Mouse (Mus musculus) hindbrain, embryonic 11.5 days (tissue): ENCODE data around the gene Scd2. TPM values are rescaled to one million over a fixed set of nuclear protein-coding genes. Genes with fewer than 3 reads are reported as not detected.
"Not testable (repeated sequence)": the region's sequence is repeated elsewhere in the genome, so short reads cannot be mapped to it uniquely, and the experiment has no call there.

Source experiments
- ATAC-seq: fragments of 200-750 bp; cut with Nextera tagmentation; 2 replicates; pipeline ENCODE4 v1.8.0; 2017; ENCODE audit warnings: mild to moderate bottlenecking, moderate TSS enrichment, moderate library complexity; ENCODE audit not compliant: low FRiP score
- DNase-seq: peaks from one replicate; pipeline ENCODE4 v3.0.0-alpha.2; 2015; ENCODE audit warnings: low spot score
- H3K27ac ChIP-seq: fragments of 300-500 bp; sonication (generic); 2 replicates; pipeline ENCODE4 v1.5.1; 2014; ENCODE audit warnings: mild to moderate bottlenecking, low read depth, low read length
- H3K27me3 ChIP-seq: fragments of 300-500 bp; sonication (generic); 2 replicates; pipeline ENCODE4 v1.6.1; 2014; ENCODE audit warnings: mild to moderate bottlenecking, low read length, moderate library complexity, mixed read lengths; ENCODE audit not compliant: control insufficient read depth, insufficient read depth
- H3K36me3 ChIP-seq: fragments of 300-500 bp; sonication (generic); 2 replicates; pipeline ENCODE4 v1.6.1; 2014; ENCODE audit warnings: mild to moderate bottlenecking, low read length, moderate library complexity, mixed read lengths; ENCODE audit not compliant: control insufficient read depth, insufficient read depth
- H3K4me1 ChIP-seq: fragments of 300-500 bp; sonication (generic); replicated peaks from 2 replicates; pipeline ENCODE4 v1.6.1; 2014; ENCODE audit warnings: low read length, mixed read lengths; ENCODE audit not compliant: control insufficient read depth, insufficient read depth
- H3K4me2 ChIP-seq: fragments of 300-500 bp; sonication (generic); replicated peaks from 2 replicates; pipeline ENCODE4 v1.6.1; 2014; ENCODE audit warnings: mild to moderate bottlenecking, low read depth, low read length
- H3K4me3 ChIP-seq: fragments of 300-500 bp; sonication (generic); 2 replicates; pipeline ENCODE4 v1.5.1; 2014; ENCODE audit warnings: low read depth, low read length
- H3K9ac ChIP-seq: fragments of 300-500 bp; sonication (generic); 2 replicates; pipeline ENCODE4 v1.6.1; 2014; ENCODE audit warnings: low read depth, low read length
- H3K9me3 ChIP-seq: fragments of 300-500 bp; sonication (generic); 2 replicates; pipeline ENCODE4 v1.6.1; 2016; ENCODE audit warnings: low read length; ENCODE audit not compliant: control insufficient read depth
- WGBS: fragments of 180-500 bp; shearing (Covaris S2); extraction: QIAGEN DNeasy Blood & Tissue Kit; methylation state at CpG from one replicate; pipeline ENCODE4 v1.1.7; 2014; 5-methylcytosine and 5-hydroxymethylcytosine counted together
- polyA plus RNA-seq: library from polyadenylated mRNA; unstranded; fragments of >200 nt; fragmentation: Nextera tagmentation; extraction: Ambion mirVana; gene quantifications from 2 replicates; pipeline ENCODE4 v1.2.1, GENCODE M21; 2014

The Scd2 gene
- polyA plus RNA-seq, 1 experiment from 2014 or later: 314 TPM

- DNase-seq, H3K9me3 ChIP-seq, H3K27me3 ChIP-seq, ATAC-seq, H3K36me3 ChIP-seq, H3K4me2 ChIP-seq, H3K4me1 ChIP-seq, H3K9ac ChIP-seq, H3K27ac ChIP-seq, H3K4me3 ChIP-seq: not testable (repeated sequence)
- WGBS: 92% methylated on average over 1 of the region's 1 CpGs
Measured at GRCm38 (mm10) chr19:44310155-44310575, 16.7 kb downstream of the Scd2 start.

DNA sequence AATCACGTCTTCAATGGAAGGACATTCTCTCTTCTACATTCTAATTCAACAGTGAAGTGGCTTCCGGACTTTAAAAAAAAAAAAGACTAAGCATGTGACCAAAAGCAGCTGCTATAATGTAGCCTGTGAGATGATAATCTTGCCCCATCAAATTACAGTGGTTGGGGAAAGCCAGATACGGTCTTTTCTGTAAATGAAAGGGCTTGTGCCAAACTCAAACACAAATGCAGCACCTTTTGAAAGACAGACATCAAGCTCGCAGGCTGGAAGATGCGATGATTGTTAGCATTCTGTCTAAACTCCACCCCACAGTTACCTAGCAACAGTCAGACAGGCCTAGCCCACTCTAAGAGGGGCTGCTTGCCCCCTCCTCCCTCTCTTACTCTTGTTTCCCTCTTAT is 17.3 kb downstream of the Scd2 start:
- H3K27ac ChIP-seq: no peak overlapping the region
- ATAC-seq: 0 out of 2 replicates have a peak, but pooled peaks have one; percentile 10
- DNase-seq: no peak
- H3K4me2 ChIP-seq: no peak overlapping the region
- peaks cover 3% of the 10 kb centered on the region; the same call in 1 of the 2 replicates for H3K36me3 ChIP-seq
- H3K27me3 ChIP-seq: no peaks in the 10 kb centered on the region
- no peaks in the 10 kb centered on the region for H3K9me3 ChIP-seq
- 39% methylated on average over 5 of the region's 5 CpGs for WGBS
- H3K9ac ChIP-seq: no peak overlapping the region
- H3K4me1 ChIP-seq: 0 out of 2 replicates have a peak, but pooled peaks cover 3% of the 10 kb centered on the region
- no peak overlapping the region for H3K4me3 ChIP-seq

GRCm38 (mm10) chr19:44311306-44312006 is 18.0 kb downstream of the Scd2 start:
- 52% methylated on average over 8 of the region's 8 CpGs for WGBS
- Histone ChIP-seq H3K4me2 (no peak overlapping the region), H3K27ac (no peak overlapping the region), H3K27me3 (no peaks in the 10 kb centered on the region), H3K9ac (no peak overlapping the region), H3K9me3 (no peaks in the 10 kb centered on the region), H3K4me3 (no peak overlapping the region), H3K4me1 (0 out of 2 replicates have a peak, but pooled peaks cover 3% of the 10 kb centered on the region), H3K36me3 (no peaks in the 10 kb centered on the region)
- no peak for ATAC-seq
- DNase-seq: no peak

DNA sequence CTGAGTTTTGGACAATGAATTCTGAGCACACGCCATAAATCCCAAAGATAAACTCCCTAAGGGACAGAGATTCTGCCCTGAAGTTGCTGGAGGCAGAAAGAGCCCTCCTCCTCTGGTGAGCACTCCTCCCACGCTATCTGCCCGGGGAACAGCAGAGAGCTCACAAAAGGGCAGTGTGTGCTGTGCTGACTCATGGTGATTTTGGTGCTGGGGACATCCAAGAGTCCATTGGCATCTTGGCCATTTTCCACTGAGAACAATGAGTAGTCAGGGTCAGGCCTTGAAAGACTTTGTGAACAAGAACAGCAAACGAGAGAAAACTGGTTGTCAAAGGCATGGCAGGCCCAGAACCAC is 18.5 kb downstream of the Scd2 start:
- H3K9me3 ChIP-seq: no peaks in the 10 kb centered on the region
- no peak overlapping the region for H3K4me3 ChIP-seq
- no peaks in the 10 kb centered on the region for H3K36me3 ChIP-seq
- H3K9ac ChIP-seq: no peak overlapping the region
- H3K27ac ChIP-seq: no peak overlapping the region
- 26% methylated on average over 4 of the region's 4 CpGs for WGBS
- no peak for ATAC-seq
- H3K27me3 ChIP-seq: no peaks in the 10 kb centered on the region
- H3K4me2 ChIP-seq: no peak overlapping the region
- no peak for DNase-seq
- H3K4me1 ChIP-seq: 0 out of 2 replicates have a peak, but pooled peaks cover 3% of the 10 kb centered on the region

- Histone ChIP-seq H3K9me3 (no peaks in the 10 kb centered on the region), H3K4me2 (no peak overlapping the region), H3K9ac (no peak overlapping the region), H3K4me3 (no peak overlapping the region), H3K36me3 (no peaks in the 10 kb centered on the region), H3K27ac (no peak overlapping the region), H3K4me1 (0 out of 2 replicates have a peak, but pooled peaks cover 3% of the 10 kb centered on the region), H3K27me3 (no peaks in the 10 kb centered on the region)
- ATAC-seq (no peak), DNase-seq (no peak)
- WGBS: 79% methylated on average over 3 of the region's 3 CpGs
Measured at GRCm38 (mm10) chr19:44313066-44313465, 19.6 kb downstream of the Scd2 start.

DNA sequence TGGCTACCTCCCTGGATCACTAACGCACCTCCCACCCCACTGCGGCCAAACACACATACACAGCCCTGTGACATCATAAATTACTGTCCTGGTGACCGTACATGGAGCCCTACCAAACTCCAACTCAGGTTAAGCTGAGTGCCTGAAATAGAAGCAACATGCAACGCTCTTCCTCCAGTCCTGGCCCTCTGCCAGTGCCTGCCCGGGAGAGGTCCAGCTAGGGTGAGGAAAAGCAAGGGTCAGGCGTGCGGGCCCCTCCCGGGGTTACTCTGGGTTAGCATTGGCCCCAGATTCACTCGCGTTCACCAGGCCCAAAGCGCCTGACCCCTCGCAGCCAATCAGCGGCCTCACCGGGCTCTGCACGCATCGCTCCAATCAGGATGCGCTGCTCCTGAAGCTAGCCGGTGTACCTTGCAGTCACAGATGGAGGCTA is 20.9 kb downstream of the Scd2 start:
- no peaks in the 10 kb centered on the region for H3K36me3 ChIP-seq
- peak; percentile 75 for DNase-seq
- peak overlapping the region; percentile 72 for H3K4me2 ChIP-seq
- H3K9ac ChIP-seq: peak overlapping the region; percentile 35
- 0 out of 2 replicates have a peak, but pooled peaks cover 3% of the 10 kb centered on the region for H3K4me1 ChIP-seq
- WGBS: 5% methylated on average over 18 of the region's 18 CpGs
- peak; percentile 93 for ATAC-seq
- no peaks in the 10 kb centered on the region for H3K27me3 ChIP-seq
- H3K27ac ChIP-seq: 0 out of 2 replicates have a peak overlapping the region, but pooled peaks have one; percentile 34
- peak overlapping the region; percentile 37 for H3K4me3 ChIP-seq
- H3K9me3 ChIP-seq: no peaks in the 10 kb centered on the region

GRCm38 (mm10) chr19:44314871-44315414 is 21.5 kb downstream of the Scd2 start:
- WGBS: 2% methylated on average over 11 of the region's 11 CpGs
- H3K27ac ChIP-seq: peak overlapping the region; percentile 34; the same call in 1 of the 2 replicates
- peak; percentile 69 for ATAC-seq

GRCm38 (mm10) chr19:44316752-44317315 is 23.4 kb downstream of the Scd2 start:
- 69% methylated on average over 5 of the region's 5 CpGs for WGBS
- Histone ChIP-seq H3K27ac (no peak overlapping the region), H3K4me1 (0 out of 2 replicates have a peak, but pooled peaks cover 3% of the 10 kb centered on the region), H3K9ac (no peak overlapping the region), H3K27me3 (no peaks in the 10 kb centered on the region), H3K4me3 (no peak overlapping the region), H3K36me3 (no peaks in the 10 kb centered on the region), H3K4me2 (no peak overlapping the region), H3K9me3 (no peaks in the 10 kb centered on the region)
- ATAC-seq (no peak), DNase-seq (no peak)

More at GRCm38 (mm10) chr19:44314871-44315414, 21.5 kb downstream of the Scd2 start:
- H3K4me1 ChIP-seq: 0 out of 2 replicates have a peak, but pooled peaks cover 3% of the 10 kb centered on the region
- peak overlapping the region; percentile 72 for H3K4me2 ChIP-seq
- peak overlapping the region; percentile 35 for H3K9ac ChIP-seq
- peak; percentile 49 for DNase-seq
- H3K36me3 ChIP-seq: no peaks in the 10 kb centered on the region
- no peaks in the 10 kb centered on the region for H3K9me3 ChIP-seq
- H3K4me3 ChIP-seq: peak overlapping the region; percentile 37
- H3K27me3 ChIP-seq: no peaks in the 10 kb centered on the region
